Mouse (Mus musculus): ENCODE results near the gene Pfn1. TPM values are rescaled to one million over a fixed set of nuclear protein-coding genes. Genes with fewer than 3 reads are reported as not detected.

Gene Pfn1
- polyA plus RNA-seq (2021; fragmentation: Nextera tagmentation) = 531 and 655 TPM in 2 replicates
- long read RNA-seq, experiment 1, transcript Pfn1-201 (3 exons, 861 nt) = major isoform, 93 of 97 reads
- long read RNA-seq, experiment 1, partial matches to known transcripts = 2 of 97 reads
- long read RNA-seq, experiment 1, other reads (novel, unspliced or antisense) = 2 of 97 reads
- long read RNA-seq, experiment 2, transcript Pfn1-201 (3 exons, 861 nt) = major isoform, 67 of 68 reads
- long read RNA-seq, experiment 2, partial matches to known transcripts = 1 of 68 reads
- long read RNA-seq, experiment 2, other reads (novel, unspliced or antisense) = 0 of 68 reads

DNA sequence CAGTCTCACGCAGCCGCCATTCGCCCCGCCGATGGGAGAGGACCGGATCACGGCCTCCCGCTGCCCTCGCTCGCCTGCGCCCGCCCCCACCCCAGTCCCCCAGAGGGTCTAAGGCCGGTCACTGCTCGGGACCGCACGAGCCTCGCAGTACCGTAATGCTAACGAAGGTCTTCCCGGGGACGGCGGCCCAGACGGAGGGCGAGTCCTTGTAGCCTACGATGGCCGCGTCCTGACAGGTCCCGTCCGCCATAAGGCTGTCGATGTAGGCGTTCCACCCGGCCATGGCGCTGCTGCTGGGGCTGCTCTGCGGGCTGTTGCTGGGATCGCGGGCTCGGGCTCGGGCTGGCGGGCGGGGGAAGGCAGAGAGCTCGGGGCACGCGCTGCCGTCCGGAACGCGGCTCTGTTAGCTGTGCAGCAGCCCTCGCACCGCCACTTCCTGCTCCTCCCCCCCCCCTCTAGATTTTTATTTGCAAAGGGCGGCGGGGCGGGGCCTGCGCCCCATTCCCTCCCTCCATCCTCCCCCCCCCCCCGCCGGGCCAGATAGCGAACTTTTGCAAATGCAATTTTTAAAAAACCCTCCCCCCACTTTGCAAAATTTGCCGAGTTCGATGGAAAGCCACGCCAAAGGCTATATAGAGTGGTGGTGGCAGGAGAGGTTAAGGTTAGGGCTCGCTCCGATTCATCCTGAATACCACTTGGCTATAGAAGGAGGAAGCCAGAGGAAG is at the start of gene Pfn1:
Pfn1 (minus strand) TSS at position 447 of the 725 bp plus-strand sequence.

DNA sequence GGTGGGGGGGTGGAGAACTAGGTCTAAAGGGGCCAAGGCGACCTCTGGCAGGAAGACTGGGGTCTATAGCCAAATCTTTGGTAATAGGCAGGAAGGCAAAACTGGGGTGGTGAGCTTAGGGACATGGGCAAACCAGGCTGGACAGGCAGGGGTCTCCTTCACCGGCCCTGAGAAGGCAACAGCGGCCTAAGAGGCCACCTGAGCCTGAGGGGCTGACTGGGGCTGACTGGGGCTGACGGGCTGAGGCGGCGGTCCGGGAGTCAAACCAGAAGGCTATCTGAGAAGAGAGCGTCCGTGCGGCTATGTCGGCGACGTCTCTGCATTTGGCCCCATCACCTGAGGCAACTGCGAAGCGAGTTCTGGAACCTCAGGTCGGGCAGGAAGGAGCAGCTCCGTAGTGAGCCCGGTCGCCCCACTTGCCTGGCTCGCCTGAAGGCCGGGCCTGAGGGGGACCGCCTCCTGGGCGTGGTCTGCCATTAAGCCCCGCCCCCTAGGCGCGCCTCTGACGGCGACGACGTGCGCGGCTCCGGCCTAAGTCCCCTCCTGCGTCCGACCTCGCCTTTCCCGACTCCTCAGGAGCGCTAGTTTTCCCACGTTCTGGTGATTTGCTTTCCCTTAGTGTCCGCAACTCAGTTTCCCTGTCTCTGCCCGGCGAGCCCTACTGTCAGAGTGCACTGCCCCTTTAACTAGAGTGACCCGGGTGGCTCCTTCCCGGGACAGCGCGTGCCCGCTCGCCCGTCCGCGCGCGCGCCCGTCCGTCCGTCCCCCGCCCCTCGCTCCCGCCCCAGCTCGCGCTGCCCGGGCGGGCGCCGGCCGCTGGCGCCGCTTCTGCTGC is 45.5 kb upstream of the Pfn1 start, which contains the start of the genes Inca1 and Kif1c:
Inca1 (minus strand) TSS at position 434 of the 835 bp plus-strand sequence.
Kif1c (plus strand) TSS at position 827 of the 835 bp plus-strand sequence.

GRCm38 (mm10) chr11:70687601-70688199 is 33.3 kb upstream of the Pfn1 start, which contains the start of gene Camta2:
TSS of gene Camta2 (minus strand) at chr11:70688105.

GRCm38 (mm10) chr11:70668771-70669505 is 14.5 kb upstream of the Pfn1 start, which contains the start of gene Spag7:
TSS of gene Spag7 (minus strand) at chr11:70669416.

DNA sequence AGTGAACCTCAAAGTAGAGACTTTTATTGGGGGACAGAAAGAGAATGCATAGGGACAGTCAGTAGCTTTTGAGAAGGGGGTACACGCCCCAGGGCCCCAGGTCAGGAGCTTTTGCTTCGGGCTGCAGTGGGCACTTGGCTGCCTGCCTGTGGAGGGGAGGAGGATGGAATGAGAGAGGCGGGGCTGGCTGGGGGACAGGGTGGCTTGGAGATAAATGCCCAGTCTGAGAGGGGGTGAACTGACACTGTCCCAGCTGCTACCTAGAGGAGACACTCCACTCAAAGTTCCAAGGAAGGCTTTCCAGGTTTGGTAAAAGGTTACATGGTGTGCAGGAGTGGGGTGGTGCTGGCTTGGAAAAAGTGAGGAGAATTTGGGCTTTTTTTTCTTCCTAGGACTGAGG is 2.5 kb upstream of the Pfn1 start, which contains the start of gene Eno3:
Eno3 (plus strand) TSS at position 239 of the 400 bp plus-strand sequence.

GRCm38 (mm10) chr11:70646691-70647650 is 7.5 kb downstream of the Pfn1 start, which contains the start of the genes Rnf167 and Slc25a11:
TSS of gene Rnf167 (plus strand) at chr11:70647235.
TSS of gene Slc25a11 (minus strand) at chr11:70647479.

GRCm38 (mm10) chr11:70638714-70639278 is 15.6 kb downstream of the Pfn1 start, which contains the start of gene Gp1ba:
TSS of gene Gp1ba (plus strand) at chr11:70639122.

DNA sequence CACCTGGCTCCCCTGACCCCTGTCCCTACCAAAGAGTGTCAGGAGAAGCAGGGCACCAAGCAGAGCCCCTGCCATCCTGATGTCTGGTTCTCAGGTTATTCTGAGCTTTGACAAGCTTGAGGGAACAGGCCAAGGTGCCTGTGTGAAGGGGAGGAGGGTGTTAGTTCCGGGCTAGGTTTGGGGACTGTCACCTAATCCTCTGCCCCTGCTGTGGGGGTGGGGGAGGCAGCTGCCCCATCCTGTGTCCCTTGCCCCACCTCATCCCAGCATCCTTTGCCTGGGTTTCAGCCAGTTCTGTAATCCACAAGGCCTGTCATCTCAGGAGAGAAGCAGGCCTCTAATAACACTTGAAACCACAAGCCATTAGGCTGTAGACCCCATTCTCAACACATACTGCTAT is 35.3 kb downstream of the Pfn1 start, which contains the start of gene Chrne:
Chrne (minus strand) TSS at position 116 of the 400 bp plus-strand sequence.

DNA sequence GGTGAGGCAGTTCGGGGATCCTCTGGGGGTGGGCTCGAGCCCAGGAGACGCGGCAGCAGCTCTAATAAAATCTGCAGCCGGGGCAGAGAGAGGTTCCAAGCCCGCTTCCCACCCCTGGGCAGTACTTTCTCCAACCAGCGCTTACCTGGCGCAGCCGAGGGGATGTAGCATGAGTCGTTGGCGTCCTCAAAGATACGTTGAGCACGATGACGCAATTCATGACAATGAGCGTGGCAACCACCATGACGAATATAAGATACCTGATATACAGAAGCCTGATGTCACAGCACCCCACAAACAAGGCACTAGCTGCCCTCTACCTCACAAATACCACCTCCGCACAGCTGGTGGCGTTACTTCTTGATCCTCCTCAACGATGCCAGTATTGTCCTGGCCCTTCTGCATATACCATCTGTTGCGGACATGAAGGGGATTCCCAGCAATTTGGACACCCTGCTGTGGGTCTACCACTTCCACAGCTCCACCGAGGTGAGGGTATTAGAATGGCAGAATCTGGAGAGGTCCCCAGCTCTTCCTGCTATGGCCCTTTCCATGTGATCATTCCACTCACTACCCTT is 38.8 kb downstream of the Pfn1 start, which contains the start of gene 4930544D05Rik:
4930544D05Rik (plus strand) TSS at position 333 of the 578 bp plus-strand sequence.

Other genes starting within 250 kb of the Pfn1 start
- 7.1 and 10.1 TPM in 2 replicates for gene Pelp1, start 244.6 kb downstream of the Pfn1 start, polyA plus RNA-seq (2021; fragmentation: Nextera tagmentation)
- gene Arrb2, start 222.0 kb downstream of the Pfn1 start, polyA plus RNA-seq (2021; fragmentation: Nextera tagmentation) = 4.8 and 6.1 TPM in 2 replicates
- 19.1 and 19.8 TPM in 2 replicates for gene Med11, start 202.7 kb downstream of the Pfn1 start, polyA plus RNA-seq (2021; fragmentation: Nextera tagmentation)
- gene Zmynd15, start 195.2 kb downstream of the Pfn1 start, polyA plus RNA-seq (2021; fragmentation: Nextera tagmentation) = 0.06 and 0.13 TPM in 2 replicates
- gene Cxcl16, start 194.7 kb downstream of the Pfn1 start, polyA plus RNA-seq (2021; fragmentation: Nextera tagmentation) = 1.9 and 3.4 TPM in 2 replicates
- gene Tm4sf5, start 149.4 kb downstream of the Pfn1 start, polyA plus RNA-seq (2021; fragmentation: Nextera tagmentation) = 0.62 and 0.80 TPM in 2 replicates
- gene Vmo1, start 140.0 kb downstream of the Pfn1 start, polyA plus RNA-seq (2021; fragmentation: Nextera tagmentation) = 0.30 and 0.39 TPM in 2 replicates
- gene Gltpd2, start 135.4 kb downstream of the Pfn1 start, polyA plus RNA-seq (2021; fragmentation: Nextera tagmentation) = 0.11 TPM in 2 replicates
- gene Psmb6, start 129.3 kb downstream of the Pfn1 start, polyA plus RNA-seq (2021; fragmentation: Nextera tagmentation) = 615 and 656 TPM in 2 replicates
- not detected in 2 replicates for gene Gm40193, start 121.7 kb downstream of the Pfn1 start, polyA plus RNA-seq (2021; fragmentation: Nextera tagmentation)
- gene Pld2, start 114.6 kb downstream of the Pfn1 start, polyA plus RNA-seq (2021; fragmentation: Nextera tagmentation) = 7.8 and 8.6 TPM in 2 replicates
- 25.4 and 30.5 TPM in 2 replicates for gene Mink1, start 91.8 kb downstream of the Pfn1 start, polyA plus RNA-seq (2021; fragmentation: Nextera tagmentation)
- not detected in 2 replicates for gene 4930544D05Rik, start 38.8 kb downstream of the Pfn1 start, polyA plus RNA-seq (2021; fragmentation: Nextera tagmentation)
- 0.31 TPM in 1 of 2 replicates, not detected in the other for gene Chrne, start 35.4 kb downstream of the Pfn1 start, polyA plus RNA-seq (2021; fragmentation: Nextera tagmentation)
- 0.11 and 0.15 TPM in 2 replicates for gene Gp1ba, start 15.5 kb downstream of the Pfn1 start, polyA plus RNA-seq (2021; fragmentation: Nextera tagmentation)
- 98.0 and 122 TPM in 2 replicates for gene Rnf167, start 7.4 kb downstream of the Pfn1 start, polyA plus RNA-seq (2021; fragmentation: Nextera tagmentation)
- 202 and 213 TPM in 2 replicates for gene Slc25a11, start 7.2 kb downstream of the Pfn1 start, polyA plus RNA-seq (2021; fragmentation: Nextera tagmentation)
- gene Eno3, start 2.6 kb upstream of the Pfn1 start, polyA plus RNA-seq (2021; fragmentation: Nextera tagmentation) = 4.7 and 5.0 TPM in 2 replicates
- gene Spag7, start 14.8 kb upstream of the Pfn1 start, polyA plus RNA-seq (2021; fragmentation: Nextera tagmentation) = 74.2 and 84.7 TPM in 2 replicates
- 105 and 127 TPM in 2 replicates for gene Camta2, start 33.5 kb upstream of the Pfn1 start, polyA plus RNA-seq (2021; fragmentation: Nextera tagmentation)
- gene Inca1, start 45.5 kb upstream of the Pfn1 start, polyA plus RNA-seq (2021; fragmentation: Nextera tagmentation) = 5.2 and 5.7 TPM in 2 replicates
- gene Kif1c, start 45.9 kb upstream of the Pfn1 start, polyA plus RNA-seq (2021; fragmentation: Nextera tagmentation) = 0.90 and 1.3 TPM in 2 replicates
- gene Zfp3, start 109.6 kb upstream of the Pfn1 start, polyA plus RNA-seq (2021; fragmentation: Nextera tagmentation) = 12.9 and 14.9 TPM in 2 replicates
- 0.13 and 0.26 TPM in 2 replicates for gene Scimp, start 157.9 kb upstream of the Pfn1 start, polyA plus RNA-seq (2021; fragmentation: Nextera tagmentation)
- gene Rabep1, start 190.1 kb upstream of the Pfn1 start, polyA plus RNA-seq (2021; fragmentation: Nextera tagmentation) = 79.5 and 90.5 TPM in 2 replicates